Mouse (Mus musculus): ENCODE measurements around the gene Runx1. TPM values are rescaled to one million over a fixed set of nuclear protein-coding genes. Genes with fewer than 3 reads are reported as not detected.

Gene Runx1
- total RNA-seq, 1 experiment, result 7.4 TPM

DNA sequence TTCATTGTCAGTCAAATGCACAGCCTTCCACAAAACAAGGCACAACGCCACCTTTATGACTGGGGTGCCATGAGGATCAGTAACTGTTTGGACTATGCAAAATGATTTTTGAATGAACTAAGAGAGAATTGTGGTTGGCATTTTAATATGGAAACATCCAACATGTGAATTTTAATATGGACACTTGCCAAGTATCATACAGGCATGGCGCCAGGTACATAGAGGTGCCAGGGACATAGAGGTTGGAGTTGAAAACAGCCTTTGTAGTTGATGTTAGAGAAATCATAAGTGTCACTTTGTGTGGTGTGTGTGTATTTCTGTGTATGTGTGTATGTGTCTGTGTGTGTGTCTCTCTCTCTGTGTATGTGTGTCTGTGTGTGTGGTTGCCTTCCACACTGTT is 5.4 kb upstream of the Runx1 start:
- Histone ChIP-seq H3K4me3 (ENCODE audit: insufficient read depth in 1 of 2, low read depth in 1 of 2, low read length in 2 of 2, poor library complexity in 1 of 2, severe bottlenecking in 1 of 2) (no peak overlapping the region), H3K4me1 (ENCODE audit: control insufficient read depth in 2 of 2, insufficient read depth in 2 of 2, low read length in 2 of 2, poor library complexity in 1 of 2) (no peaks in the 10 kb centered on the region), H3K9ac (ENCODE audit: insufficient read depth, low read depth, low read length, poor library complexity, severe bottlenecking) (no peak overlapping the region), H3K9me3 (ENCODE audit: control insufficient read depth, insufficient read depth, low read depth, low read length) (no peaks in the 10 kb centered on the region), H3K36me3 (ENCODE audit: control insufficient read depth, insufficient read depth, low read length, poor library complexity, severe bottlenecking) (no peaks in the 10 kb centered on the region), H3K27ac (ENCODE audit: insufficient read depth, low read depth, low read length, poor library complexity, severe bottlenecking) (no peak overlapping the region)
- TF ChIP-seq HCFC1 (IDR thresholded peaks at IDR 0.05; ENCODE audit: borderline replicate concordance, insufficient read depth, low read length) (no peak), CHD2 (IDR thresholded peaks at IDR 0.05; ENCODE audit: low read depth, low read length) (no peak), ZNF384 (IDR thresholded peaks at IDR 0.05; ENCODE audit: low read depth, low read length) (no peak), MAFK (IDR thresholded peaks at IDR 0.05; ENCODE audit: insufficient read depth, low read depth, low read length) (no peak), ZC3H11A (IDR thresholded peaks at IDR 0.05; ENCODE audit: borderline replicate concordance, low read depth, low read length) (no peak)
- no peak for DNase-seq (ENCODE audit: low read depth, low spot score)
- in situ Hi-C loops (cut with MboI; ENCODE audit: low sequenced_read_pairs in 2 of 2, unreplicated experiment in 2 of 2), result no loop called here

DNA sequence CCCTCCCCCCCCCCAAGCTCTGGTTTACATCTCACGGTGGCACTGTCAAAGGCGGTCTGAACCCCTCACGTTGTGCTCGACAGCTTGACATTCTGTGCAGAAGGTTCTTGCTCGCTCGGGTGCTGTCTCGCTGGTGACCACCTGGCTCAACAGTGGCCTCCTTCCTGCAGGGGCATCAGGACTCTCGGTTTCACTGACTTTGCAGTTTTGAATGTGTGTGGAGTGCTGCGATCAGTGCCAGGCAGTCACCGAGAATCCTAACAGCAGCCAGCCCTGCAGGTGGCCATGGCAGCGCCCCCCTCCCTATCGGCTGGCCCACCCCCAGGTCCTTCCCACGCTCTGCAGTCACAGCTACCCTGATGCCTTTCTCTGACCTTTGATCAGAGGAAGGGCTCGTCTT is 4.5 kb upstream of the Runx1 start:
- Histone ChIP-seq H3K9ac (ENCODE audit: insufficient read depth, low read depth, low read length, poor library complexity, severe bottlenecking) (no peak overlapping the region), H3K36me3 (ENCODE audit: control insufficient read depth, insufficient read depth, low read length, poor library complexity, severe bottlenecking) (no peaks in the 10 kb centered on the region), H3K27ac (ENCODE audit: insufficient read depth, low read depth, low read length, poor library complexity, severe bottlenecking) (no peak overlapping the region), H3K4me3 (ENCODE audit: insufficient read depth in 1 of 2, low read depth in 1 of 2, low read length in 2 of 2, poor library complexity in 1 of 2, severe bottlenecking in 1 of 2) (no peak overlapping the region), H3K4me1 (ENCODE audit: control insufficient read depth in 2 of 2, insufficient read depth in 2 of 2, low read length in 2 of 2, poor library complexity in 1 of 2) (no peaks in the 10 kb centered on the region), H3K9me3 (ENCODE audit: control insufficient read depth, insufficient read depth, low read depth, low read length) (no peaks in the 10 kb centered on the region)
- in situ Hi-C loops (cut with MboI; ENCODE audit: low sequenced_read_pairs in 2 of 2, unreplicated experiment in 2 of 2), result no loop called here
- no peak for DNase-seq (ENCODE audit: low read depth, low spot score)
- TF ChIP-seq CHD2 (IDR thresholded peaks at IDR 0.05; ENCODE audit: low read depth, low read length), result no peak

DNA sequence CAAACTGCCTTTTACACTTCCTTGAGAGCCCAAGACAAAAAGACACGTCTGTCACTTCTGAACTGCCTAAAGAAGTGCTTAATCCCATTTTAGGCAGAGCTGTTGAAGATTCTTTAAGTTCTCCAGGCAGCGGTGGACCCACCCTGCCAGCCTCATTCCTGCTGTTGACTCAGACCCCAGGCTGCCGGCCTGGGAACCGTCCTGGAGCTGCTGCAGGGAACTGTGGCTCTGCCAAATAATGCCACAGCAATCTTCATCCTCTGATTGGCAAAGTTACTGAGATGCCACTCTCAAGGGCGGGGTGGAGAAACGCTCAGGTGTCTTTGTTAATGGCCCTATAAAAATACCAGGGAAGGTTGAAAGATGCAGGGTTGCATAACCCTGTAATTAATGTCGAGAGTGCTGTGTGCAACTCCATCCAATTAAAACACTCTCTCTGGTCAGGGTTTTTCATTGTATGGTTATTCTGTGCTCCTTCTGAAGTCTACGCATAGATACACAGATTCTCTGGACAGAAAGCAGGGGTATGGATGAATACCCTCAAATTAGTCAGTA is 2.4 kb upstream of the Runx1 start:
- in situ Hi-C loops (cut with MboI; ENCODE audit: low sequenced_read_pairs in 2 of 2, unreplicated experiment in 2 of 2), result no loop called here
- Histone ChIP-seq H3K36me3 (ENCODE audit: control insufficient read depth, insufficient read depth, low read length, poor library complexity, severe bottlenecking) (no peaks in the 10 kb centered on the region), H3K4me1 (ENCODE audit: control insufficient read depth in 2 of 2, insufficient read depth in 2 of 2, low read length in 2 of 2, poor library complexity in 1 of 2) (no peaks in the 10 kb centered on the region), H3K9me3 (ENCODE audit: control insufficient read depth, insufficient read depth, low read depth, low read length) (no peaks in the 10 kb centered on the region), H3K4me3 (ENCODE audit: insufficient read depth in 1 of 2, low read depth in 1 of 2, low read length in 2 of 2, poor library complexity in 1 of 2, severe bottlenecking in 1 of 2) (no peak overlapping the region), H3K9ac (ENCODE audit: insufficient read depth, low read depth, low read length, poor library complexity, severe bottlenecking) (no peak overlapping the region), H3K27ac (ENCODE audit: insufficient read depth, low read depth, low read length, poor library complexity, severe bottlenecking) (no peak overlapping the region)
- DNase-seq (ENCODE audit: low read depth, low spot score), result no peak
- TF ChIP-seq ZNF384 (IDR thresholded peaks at IDR 0.05; ENCODE audit: low read depth, low read length), result no peak
- no peak for TF ChIP-seq MAFK (IDR thresholded peaks at IDR 0.05; ENCODE audit: insufficient read depth, low read depth, low read length)
- TF ChIP-seq ZC3H11A (IDR thresholded peaks at IDR 0.05; ENCODE audit: borderline replicate concordance, low read depth, low read length), result no peak
- TF ChIP-seq CHD2 (IDR thresholded peaks at IDR 0.05; ENCODE audit: low read depth, low read length), result no peak
- TF ChIP-seq HCFC1 (IDR thresholded peaks at IDR 0.05; ENCODE audit: borderline replicate concordance, insufficient read depth, low read length), result no peak

DNA sequence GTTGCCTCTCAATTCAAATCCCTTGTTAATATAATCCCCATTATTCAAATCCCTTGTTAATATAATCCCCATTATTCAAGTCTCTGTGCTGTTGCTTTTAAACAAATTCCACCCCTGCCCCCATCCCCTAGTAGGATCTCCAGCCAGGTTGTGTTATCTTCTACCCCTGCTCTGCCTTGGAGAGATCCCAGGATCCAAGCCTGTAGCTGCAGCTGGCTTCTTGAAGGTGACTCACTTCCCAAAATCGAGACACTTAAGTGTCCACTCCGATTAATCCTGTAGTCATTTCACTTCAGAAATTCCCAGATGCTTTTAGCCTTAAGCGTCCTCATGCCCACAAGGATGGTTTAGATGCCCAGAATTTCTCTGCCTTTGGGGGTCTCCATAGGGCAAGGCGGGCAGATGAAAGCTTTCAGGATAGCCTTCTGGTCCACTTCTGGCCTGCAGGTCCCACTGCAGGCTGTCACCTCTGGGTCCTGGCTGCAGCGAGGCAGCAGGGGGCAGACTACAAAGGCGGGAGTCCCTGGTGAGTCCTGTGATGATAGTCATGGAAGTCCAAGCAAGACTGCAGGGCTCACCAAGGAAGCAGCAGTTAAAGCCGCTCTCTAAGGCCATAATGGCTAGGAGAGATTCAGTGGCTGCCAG is 1.8 kb upstream of the Runx1 start:
- TF ChIP-seq ZC3H11A (IDR thresholded peaks at IDR 0.05; ENCODE audit: borderline replicate concordance, low read depth, low read length), result no peak
- TF ChIP-seq ZNF384 (IDR thresholded peaks at IDR 0.05; ENCODE audit: low read depth, low read length), result no peak
- no peak for TF ChIP-seq CHD2 (IDR thresholded peaks at IDR 0.05; ENCODE audit: low read depth, low read length)
- no peak for TF ChIP-seq MAFK (IDR thresholded peaks at IDR 0.05; ENCODE audit: insufficient read depth, low read depth, low read length)
- TF ChIP-seq HCFC1 (IDR thresholded peaks at IDR 0.05; ENCODE audit: borderline replicate concordance, insufficient read depth, low read length), result no peak
- Histone ChIP-seq H3K36me3 (ENCODE audit: control insufficient read depth, insufficient read depth, low read length, poor library complexity, severe bottlenecking) (no peaks in the 10 kb centered on the region), H3K4me3 (ENCODE audit: insufficient read depth in 1 of 2, low read depth in 1 of 2, low read length in 2 of 2, poor library complexity in 1 of 2, severe bottlenecking in 1 of 2) (no peak overlapping the region), H3K9me3 (ENCODE audit: control insufficient read depth, insufficient read depth, low read depth, low read length) (no peaks in the 10 kb centered on the region), H3K27ac (ENCODE audit: insufficient read depth, low read depth, low read length, poor library complexity, severe bottlenecking) (no peak overlapping the region), H3K4me1 (ENCODE audit: control insufficient read depth in 2 of 2, insufficient read depth in 2 of 2, low read length in 2 of 2, poor library complexity in 1 of 2) (no peaks in the 10 kb centered on the region), H3K9ac (ENCODE audit: insufficient read depth, low read depth, low read length, poor library complexity, severe bottlenecking) (no peak overlapping the region)
- no peak for DNase-seq (ENCODE audit: low read depth, low spot score)
- in situ Hi-C loops (cut with MboI; ENCODE audit: low sequenced_read_pairs in 2 of 2, unreplicated experiment in 2 of 2), result no loop called here

DNA sequence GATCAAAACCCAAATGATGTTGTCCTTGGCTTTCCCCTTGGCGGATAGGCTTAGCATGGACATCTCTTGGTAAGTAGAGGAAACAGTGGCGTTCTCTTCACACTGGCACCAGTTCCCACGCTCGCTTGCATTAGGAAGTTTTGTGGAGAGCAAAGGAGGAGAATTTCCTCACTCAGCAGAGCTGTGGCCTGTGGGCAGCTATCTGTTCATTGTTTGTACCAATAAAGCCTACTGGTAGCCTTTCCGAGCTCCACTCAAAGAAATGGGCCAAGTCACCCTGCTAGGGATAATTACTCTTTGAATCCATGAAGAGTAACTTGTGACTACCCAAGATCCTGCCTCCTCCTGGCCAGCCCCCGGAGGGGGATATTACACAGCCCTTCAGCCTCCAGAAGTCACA is 734 bp upstream of the Runx1 start:
- no peak overlapping the region for H3K4me3 ChIP-seq (ENCODE audit: insufficient read depth in 1 of 2, low read depth in 1 of 2, low read length in 2 of 2, poor library complexity in 1 of 2, severe bottlenecking in 1 of 2)
- no peaks in the 10 kb centered on the region for H3K4me1 ChIP-seq (ENCODE audit: control insufficient read depth in 2 of 2, insufficient read depth in 2 of 2, low read length in 2 of 2, poor library complexity in 1 of 2)
- in situ Hi-C loops (cut with MboI; ENCODE audit: low sequenced_read_pairs in 2 of 2, unreplicated experiment in 2 of 2), result no loop called here
- no peak for DNase-seq (ENCODE audit: low read depth, low spot score)
- H3K9ac ChIP-seq (ENCODE audit: insufficient read depth, low read depth, low read length, poor library complexity, severe bottlenecking), result no peak overlapping the region
- TF ChIP-seq ZNF384 (IDR thresholded peaks at IDR 0.05; ENCODE audit: low read depth, low read length), result no peak
- TF ChIP-seq ZC3H11A (IDR thresholded peaks at IDR 0.05; ENCODE audit: borderline replicate concordance, low read depth, low read length), result no peak
- TF ChIP-seq MAFK (IDR thresholded peaks at IDR 0.05; ENCODE audit: insufficient read depth, low read depth, low read length), result no peak
- no peak for TF ChIP-seq HCFC1 (IDR thresholded peaks at IDR 0.05; ENCODE audit: borderline replicate concordance, insufficient read depth, low read length)
- TF ChIP-seq CHD2 (IDR thresholded peaks at IDR 0.05; ENCODE audit: low read depth, low read length), result no peak
- no peaks in the 10 kb centered on the region for H3K9me3 ChIP-seq (ENCODE audit: control insufficient read depth, insufficient read depth, low read depth, low read length)
- H3K27ac ChIP-seq (ENCODE audit: insufficient read depth, low read depth, low read length, poor library complexity, severe bottlenecking), result no peak overlapping the region
- no peaks in the 10 kb centered on the region for H3K36me3 ChIP-seq (ENCODE audit: control insufficient read depth, insufficient read depth, low read length, poor library complexity, severe bottlenecking)

Measured in ES-E14 (cell line).